Mouse (Mus musculus) colon, adult 2 months (tissue): ENCODE results near the gene Upf3b. TPM values are rescaled to one million over a fixed set of nuclear protein-coding genes. Genes with fewer than 3 reads are reported as not detected.

Experiments used
- polyA plus RNA-seq: library from polyadenylated mRNA; depleted of rRNA; stranded (reverse); fragments of >200 nt; gene quantifications from 2 replicates; pipeline ENCODE4 v1.2.3, GENCODE M21; 2012; rRNA removed

The Upf3b gene
- polyA plus RNA-seq, result 1.8 and 2.5 TPM in 2 replicates

DNA sequence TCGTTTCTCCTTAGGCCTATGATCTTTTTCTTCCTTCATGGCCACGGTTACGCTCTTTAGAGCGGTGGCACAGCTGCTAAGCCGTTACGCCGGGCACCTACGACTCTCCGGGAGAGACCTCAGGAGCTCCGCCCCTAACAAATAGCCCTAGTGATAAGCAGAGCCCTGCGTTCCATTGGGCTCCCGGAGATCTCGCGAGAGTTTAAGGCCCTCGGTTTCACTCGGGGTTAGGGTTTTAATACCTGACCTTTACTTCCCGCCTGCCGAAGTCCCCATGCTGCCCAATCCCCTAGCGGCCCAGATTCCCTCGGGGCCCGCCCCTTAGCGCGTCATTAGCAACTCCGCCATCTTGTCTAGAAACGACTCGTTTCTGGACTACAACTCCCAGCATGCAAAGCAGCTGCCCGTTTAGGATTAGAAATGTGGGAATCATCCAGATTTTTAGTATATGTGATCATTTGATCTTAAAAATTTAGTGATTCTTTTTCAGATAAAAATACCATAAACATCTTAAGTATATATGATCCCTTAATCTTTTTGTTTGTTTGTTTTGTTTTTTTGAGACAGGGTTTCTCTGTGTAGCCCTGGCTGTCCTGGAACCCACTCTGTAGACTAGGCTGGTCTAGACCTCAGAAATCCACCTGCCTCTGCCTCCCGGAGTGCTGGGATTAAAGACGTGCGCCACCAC lies at the start of gene Upf3b:
TSS of gene Upf3b (minus strand) at position 130 of the 688 bp plus-strand sequence.

DNA sequence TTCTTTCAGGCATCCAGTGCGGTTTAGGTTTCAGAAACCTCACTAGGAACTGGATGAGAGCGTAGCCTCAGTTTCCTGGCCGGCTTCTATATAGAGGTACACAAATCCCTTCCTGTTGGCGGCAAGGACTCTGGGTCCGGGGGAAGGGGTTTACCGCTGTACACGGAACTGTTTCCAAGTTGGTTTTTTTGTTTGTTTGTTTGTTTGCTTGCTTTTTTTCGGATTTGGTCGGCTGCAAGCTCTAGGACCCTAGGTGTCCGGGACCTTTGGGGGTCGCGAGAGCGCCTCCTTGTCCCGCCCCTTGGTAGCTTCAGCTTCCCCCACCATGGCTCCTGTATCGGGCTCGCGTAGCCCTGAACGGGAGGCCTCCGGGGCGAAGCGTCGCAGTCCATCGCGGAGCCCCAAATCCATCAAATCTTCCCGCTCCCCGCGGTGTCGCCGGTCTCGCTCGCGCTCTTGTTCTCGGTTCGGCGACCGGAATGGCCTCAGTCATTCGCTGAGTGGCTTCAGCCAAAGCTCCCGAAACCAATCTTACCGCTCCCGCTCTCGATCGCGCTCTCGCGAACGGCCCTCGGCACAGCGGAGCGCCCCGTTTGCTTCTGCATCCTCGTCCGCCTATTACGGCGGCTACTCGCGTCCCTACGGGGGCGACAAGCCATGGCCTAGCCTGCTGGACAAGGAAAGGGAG lies 16.7 kb upstream of the Upf3b start, which contains the start of gene Nkap:
TSS of gene Nkap (plus strand) at position 125 of the 688 bp plus-strand sequence.

DNA sequence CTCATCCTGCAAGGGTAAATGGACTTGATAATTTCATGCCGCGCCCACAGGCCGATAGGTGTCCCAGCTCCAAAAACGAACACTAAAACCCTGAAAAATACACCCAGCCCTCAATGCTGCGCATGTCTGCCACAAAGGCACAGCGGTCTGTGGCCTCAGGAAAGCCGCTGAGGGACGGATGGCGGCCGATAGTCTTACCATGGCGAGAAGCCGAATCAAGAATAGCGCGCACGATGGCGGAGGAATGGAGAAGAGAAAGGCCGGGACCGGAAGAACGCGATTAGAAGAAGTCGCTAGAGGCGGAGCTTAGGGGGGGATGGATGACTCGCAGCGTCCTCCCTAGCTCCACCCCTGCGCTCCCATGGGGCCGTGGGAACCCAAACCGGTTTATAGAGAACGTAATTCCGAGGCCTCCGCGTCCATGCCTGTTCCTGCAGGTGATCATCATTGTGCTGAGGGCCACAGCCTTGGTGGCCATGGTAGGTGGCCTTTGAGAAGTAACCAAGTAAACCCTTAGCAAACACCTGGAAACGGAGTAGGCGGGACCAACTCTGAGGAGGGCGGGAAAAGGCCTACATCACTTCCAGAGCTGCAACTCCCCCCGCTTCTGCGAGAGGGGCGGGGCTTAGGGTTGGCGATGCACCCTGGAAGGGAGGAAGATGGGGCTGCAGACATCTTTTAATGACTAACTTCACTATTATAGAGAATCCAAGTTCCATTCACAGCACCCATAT lies 25.0 kb downstream of the Upf3b start, which contains the start of gene Rpl39:
TSS of gene Rpl39 (minus strand) at position 476 of the 734 bp plus-strand sequence.

DNA sequence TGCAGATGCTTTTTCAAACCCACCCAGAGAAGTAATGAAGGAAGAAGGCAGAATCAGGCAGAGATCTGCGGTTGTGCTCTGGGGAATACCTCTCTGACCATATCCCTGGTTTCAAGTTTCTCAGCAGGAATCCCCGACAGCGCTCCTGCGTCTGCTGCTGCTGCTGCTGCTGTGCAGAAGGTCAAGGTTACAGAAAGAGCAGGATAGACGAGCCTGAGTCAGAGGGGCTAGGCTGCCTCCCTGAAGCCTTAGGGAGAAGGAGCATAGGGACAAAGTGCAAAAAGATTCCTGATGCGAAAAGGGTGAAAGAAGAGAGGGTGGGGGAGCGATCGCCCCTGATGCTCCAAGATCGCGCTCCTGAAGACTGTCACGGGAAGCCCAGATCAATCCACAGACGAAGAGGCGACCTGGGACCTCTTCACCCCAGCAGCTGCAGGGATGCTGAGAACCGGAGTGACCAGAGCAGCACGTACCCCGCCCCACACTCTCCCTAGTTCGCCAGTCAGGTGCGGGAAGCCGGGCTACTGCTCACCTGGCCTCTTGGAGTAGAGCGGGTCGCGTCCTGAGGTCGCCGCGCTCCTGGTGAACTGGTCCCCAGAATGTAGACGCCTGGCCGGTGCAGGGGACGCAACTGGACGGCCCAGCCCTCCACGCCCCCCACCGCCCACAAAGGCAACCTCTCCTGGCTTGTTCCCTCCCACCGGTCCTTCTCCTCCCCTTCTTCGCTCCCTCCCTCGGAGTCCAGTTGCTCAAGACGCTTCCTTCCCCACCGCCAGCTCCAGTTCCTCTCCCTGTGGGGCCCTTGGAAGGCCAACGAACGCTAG lies 61.8 kb downstream of the Upf3b start, which contains the start of gene Sowahd:
TSS of gene Sowahd (plus strand) at position 780 of the 824 bp plus-strand sequence.

Other genes starting within 250 kb of the Upf3b start
- gene Ube2a, start 236.4 kb downstream of the Upf3b start, polyA plus RNA-seq, result 40.7 and 46.3 TPM in 2 replicates
- gene C330007P06Rik, start 236.2 kb downstream of the Upf3b start, polyA plus RNA-seq, result 10.1 and 15.5 TPM in 2 replicates
- 0.20 and 0.45 TPM in 2 replicates for gene Nkrf, start 207.4 kb downstream of the Upf3b start, polyA plus RNA-seq
- gene Sept6, start 118.5 kb downstream of the Upf3b start, polyA plus RNA-seq, result 9.3 and 11.4 TPM in 2 replicates
- not detected in 2 replicates for gene Sowahd, start 61.5 kb downstream of the Upf3b start, polyA plus RNA-seq
- 31.9 and 65.0 TPM in 2 replicates for gene Rpl39, start 24.9 kb downstream of the Upf3b start, polyA plus RNA-seq
- gene Nkap, start 16.5 kb upstream of the Upf3b start, polyA plus RNA-seq, result 1.3 and 1.4 TPM in 2 replicates
- not detected in 2 replicates for gene Akap14, start 58.5 kb upstream of the Upf3b start, polyA plus RNA-seq
- 258 and 356 TPM in 2 replicates for gene Ndufa1, start 80.8 kb upstream of the Upf3b start, polyA plus RNA-seq
- gene Rnf113a1, start 80.9 kb upstream of the Upf3b start, polyA plus RNA-seq, result 1.6 and 1.9 TPM in 2 replicates
- not detected in 2 replicates for gene Gm9, start 100.7 kb upstream of the Upf3b start, polyA plus RNA-seq
- not detected in 2 replicates for gene Rhox1, start 111.9 kb upstream of the Upf3b start, polyA plus RNA-seq
- not detected in 2 replicates for gene Rhox2a, start 134.7 kb upstream of the Upf3b start, polyA plus RNA-seq
- gene Rhox3a, start 139.6 kb upstream of the Upf3b start, polyA plus RNA-seq, result not detected in 2 replicates
- not detected in 2 replicates for gene Rhox4a, start 155.0 kb upstream of the Upf3b start, polyA plus RNA-seq